Mouse (Mus musculus) spleen, adult 2 months (tissue): ENCODE measurements around the gene Ifng. TPM values are rescaled to one million over a fixed set of nuclear protein-coding genes. Genes with fewer than 3 reads are reported as not detected.

Source experiments
- DNase-seq, 2 experiments: peaks; one replicate each; pipeline versions ENCODE4 v3.0.0 to v3.0.0-alpha.2; 2012 to 2021; ENCODE audit warnings: low spot score in 2 of 2, low read depth in 1 of 2
- H3K27ac ChIP-seq: fragments of 200-500 bp; 2 replicates; pipeline ENCODE4 v1.5.1; 2012; ENCODE audit warnings: low read length, inconsistent platforms; ENCODE audit not compliant: insufficient read depth
- H3K27me3 ChIP-seq: fragments of 200-500 bp; 2 replicates; pipeline ENCODE4 v1.6.1; 2012; ENCODE audit warnings: mild to moderate bottlenecking, moderate library complexity, low read length, inconsistent platforms; ENCODE audit not compliant: control insufficient read depth, insufficient read depth
- H3K36me3 ChIP-seq: fragments of 200-500 bp; 2 replicates; pipeline ENCODE4 v1.6.1; 2012; ENCODE audit warnings: mild to moderate bottlenecking, low read length, inconsistent platforms; ENCODE audit not compliant: control insufficient read depth, insufficient read depth
- H3K4me1 ChIP-seq: fragments of 200-500 bp; 2 replicates; pipeline ENCODE4 v1.6.1; 2011; ENCODE audit warnings: inconsistent platforms; ENCODE audit not compliant: control insufficient read depth, insufficient read depth, insufficient read length
- H3K4me3 ChIP-seq: fragments of 200-500 bp; 2 replicates; pipeline ENCODE4 v1.5.1; 2011; ENCODE audit warnings: mild to moderate bottlenecking, inconsistent platforms; ENCODE audit not compliant: insufficient read depth, insufficient read length; ENCODE audit errors: extremely low read depth
- CTCF ChIP-seq: fragments of 200-500 bp; IDR thresholded peaks from 2 replicates; pipeline ENCODE4 v1.5.1; 2011; ENCODE audit warnings: mild to moderate bottlenecking, inconsistent platforms; ENCODE audit not compliant: insufficient read depth, insufficient read length, insufficient replicate concordance; ENCODE audit errors: extremely low read depth
- POLR2A ChIP-seq: fragments of 200-500 bp; IDR thresholded peaks from 2 replicates; pipeline ENCODE4 v1.6.1; 2011; ENCODE audit warnings: low read depth, low read length, inconsistent platforms
- WGBS: fragments of 180-500 bp; shearing (Covaris S2); methylation state at CpG from one replicate; pipeline ENCODE4 v1.1.7; 2018; 5-methylcytosine and 5-hydroxymethylcytosine counted together
- polyA plus RNA-seq: library from polyadenylated mRNA; depleted of rRNA; stranded (reverse); fragments of >200 nt; gene quantifications from 2 replicates; pipeline ENCODE4 v1.2.3, GENCODE M21; 2012

Gene Ifng
- polyA plus RNA-seq, 1 experiment, result 0.33 TPM

- DNase-seq, result no peak
- WGBS, result 77% methylated on average over 6 of the region's 6 CpGs
These were observed 5.3 kb upstream of the Ifng start for GRCm38 (mm10) chr10:118435501-118435900.

GRCm38 (mm10) chr10:118441898-118442297 is 1.1 kb downstream of the Ifng start:
- Histone ChIP-seq H3K27me3 (no peaks in the 10 kb centered on the region), H3K36me3 (no peaks in the 10 kb centered on the region), H3K4me1 (no peaks in the 10 kb centered on the region), H3K27ac (no peak overlapping the region), H3K4me3 (no peak overlapping the region)
- peak; percentile 27 to 58 for DNase-seq
- TF ChIP-seq POLR2A (no peak), CTCF (peak; percentile 20; the same call in 1 of the 2 replicates)
- 50% methylated on average over 3 of the region's 3 CpGs for WGBS

More at GRCm38 (mm10) chr10:118435501-118435900, 5.3 kb upstream of the Ifng start:
- TF ChIP-seq CTCF, result no peak
- TF ChIP-seq POLR2A, result no peak
- no peaks in the 10 kb centered on the region for H3K4me1 ChIP-seq
- H3K4me3 ChIP-seq, result no peak overlapping the region
- no peak overlapping the region for H3K27ac ChIP-seq
- H3K27me3 ChIP-seq, result no peaks in the 10 kb centered on the region
- H3K36me3 ChIP-seq, result no peaks in the 10 kb centered on the region

- Histone ChIP-seq H3K4me1 (no peaks in the 10 kb centered on the region), H3K36me3 (no peaks in the 10 kb centered on the region), H3K27ac (no peak overlapping the region), H3K27me3 (no peaks in the 10 kb centered on the region), H3K4me3 (no peak overlapping the region)
- 82% methylated on average over 6 of the region's 6 CpGs for WGBS
- no peak for DNase-seq
- TF ChIP-seq CTCF (no peak), POLR2A (no peak)
These were observed 2.2 kb downstream of the Ifng start for GRCm38 (mm10) chr10:118442999-118443398.

- TF ChIP-seq POLR2A, result no peak
- TF ChIP-seq CTCF, result no peak
- Histone ChIP-seq H3K4me1 (no peaks in the 10 kb centered on the region), H3K27ac (no peak overlapping the region), H3K4me3 (no peak overlapping the region), H3K27me3 (no peaks in the 10 kb centered on the region), H3K36me3 (no peaks in the 10 kb centered on the region)
- no peak for DNase-seq
- 88% methylated on average over 6 of the region's 6 CpGs for WGBS
These were observed 4.2 kb downstream of the Ifng start for GRCm38 (mm10) chr10:118445021-118445420.

GRCm38 (mm10) chr10:118445502-118445901 is 4.7 kb downstream of the Ifng start:
- Histone ChIP-seq H3K27ac (no peak overlapping the region), H3K4me1 (no peaks in the 10 kb centered on the region), H3K27me3 (no peaks in the 10 kb centered on the region), H3K4me3 (no peak overlapping the region), H3K36me3 (no peaks in the 10 kb centered on the region)
- DNase-seq, result no peak
- TF ChIP-seq CTCF (no peak), POLR2A (no peak)
- 82% methylated on average over 8 of the region's 8 CpGs for whole genome bisulfite sequencing

GRCm38 (mm10) chr10:118445978-118446377 is 5.1 kb downstream of the Ifng start:
- Histone ChIP-seq H3K27me3 (no peaks in the 10 kb centered on the region), H3K27ac (no peak overlapping the region), H3K4me1 (no peaks in the 10 kb centered on the region), H3K4me3 (no peak overlapping the region), H3K36me3 (no peaks in the 10 kb centered on the region)
- WGBS, result 93% methylated on average over 14 of the region's 14 CpGs
- DNase-seq, result no peak
- no peak for TF ChIP-seq CTCF
- no peak for TF ChIP-seq POLR2A

GRCm38 (mm10) chr10:118451747-118452146 is 10.9 kb downstream of the Ifng start:
- TF ChIP-seq CTCF (no peak), POLR2A (no peak)
- DNase-seq, result no peak
- no peaks in the 10 kb centered on the region for H3K36me3 ChIP-seq
- H3K4me3 ChIP-seq, result no peak overlapping the region
- H3K27ac ChIP-seq, result no peak overlapping the region
- no peaks in the 10 kb centered on the region for H3K4me1 ChIP-seq
- H3K27me3 ChIP-seq, result no peaks in the 10 kb centered on the region
- WGBS, result 85% methylated on average over 2 of the region's 2 CpGs
